Mouse (Mus musculus): ENCODE data around the gene Olfr659. TPM values are rescaled to one million over a fixed set of nuclear protein-coding genes. Genes with fewer than 3 reads are reported as not detected.

Gene Olfr659
- total RNA-seq (2021): not detected
- long read RNA-seq: 0 reads

- no peak for DNase-seq (ENCODE audit: low spot score in 2 of 2)
Measured at GRCm38 (mm10) chr7:104666453-104666852, at the start of gene Olfr659. TSS of gene Olfr659 (plus strand) at chr7:104666753.

- DNase-seq (ENCODE audit: low spot score in 2 of 2): no peak
Measured at GRCm38 (mm10) chr7:104624494-104624893, 42.1 kb upstream of the Olfr659 start, which contains the start of gene Olfr657. TSS of gene Olfr657 (plus strand) at chr7:104624794.

- peak; percentile 21 to 43 for DNase-seq (ENCODE audit: low spot score in 2 of 2)
Measured at GRCm38 (mm10) chr7:104646841-104647482, 19.6 kb upstream of the Olfr659 start, which contains the start of gene Olfr658. TSS of gene Olfr658 (minus strand) at chr7:104647305.

GRCm38 (mm10) chr7:104686201-104686600, 19.6 kb downstream of the Olfr659 start, which contains the start of gene Olfr661:
TSS of gene Olfr661 (plus strand) at chr7:104686501.
- DNase-seq (ENCODE audit: low spot score in 2 of 2): no peak

Other genes with a start within 250 kb of the Olfr659 start
- under 1 TPM; 0.67 to 0.73 TPM for gene Trim30a, start 201.6 kb upstream of the Olfr659 start, total RNA-seq (2021)
- under 1 TPM; 0.37 to 0.38 TPM for gene Trim30d, start 158.9 kb upstream of the Olfr659 start, total RNA-seq (2021)
- gene Olfr651, start 116.6 kb upstream of the Olfr659 start, total RNA-seq (2021): not detected
- not detected for gene Olfr652, start 105.9 kb upstream of the Olfr659 start, total RNA-seq (2021)
- gene Olfr653, start 89.4 kb upstream of the Olfr659 start, total RNA-seq (2021): not detected
- gene Olfr654, start 79.7 kb upstream of the Olfr659 start, total RNA-seq (2021): not detected
- not detected for gene Olfr655, start 65.0 kb upstream of the Olfr659 start, total RNA-seq (2021)
- gene Olfr656, start 52.8 kb upstream of the Olfr659 start, total RNA-seq (2021): not detected
- not detected for gene Olfr657, start 42.0 kb upstream of the Olfr659 start, total RNA-seq (2021)
- not detected for gene Olfr658, start 19.4 kb upstream of the Olfr659 start, total RNA-seq (2021)
- not detected for gene Olfr661, start 19.7 kb downstream of the Olfr659 start, total RNA-seq (2021)
- not detected for gene Usp17le, start 110.7 kb downstream of the Olfr659 start, total RNA-seq (2021)
- gene Usp17lb, start 175.8 kb downstream of the Olfr659 start, total RNA-seq (2021): not detected
- gene Usp17la, start 190.3 kb downstream of the Olfr659 start, total RNA-seq (2021): not detected
- not detected for gene Olfr665, start 211.3 kb downstream of the Olfr659 start, total RNA-seq (2021)
- not detected for gene Olfr666, start 229.2 kb downstream of the Olfr659 start, total RNA-seq (2021)